19 mouse cellular contexts compared by ENCODE assay signal in genomic region chr12:107041927-107042652, GRCm38 (mm10).
DNase-seq lines count a peak whose midpoint lies in the region; ATAC-seq lines count a peak whose summit lies in the region.
"Had no signal": no experiment of that assay in that cellular context is flagged by ENCODE, and none has a peak within 500 bp of the region (broad histone marks: within the 10 kb centered on the region; RNA-seq: fewer than 3 reads in every experiment).

No protein-coding gene starts in this region.

- no peaks in the 10 kb centered on the region for H3K36me3 ChIP-seq in hindbrain, embryonic 11.5 days (ENCODE audit: control insufficient read depth, insufficient read depth, low read length)
- H3K36me3 ChIP-seq in hindbrain, embryonic 14.5 days (replicated peaks; ENCODE audit: control insufficient read depth, insufficient read depth): no peaks in the 10 kb centered on the region
- H3K36me3 ChIP-seq in forebrain, embryonic 14.5 days (ENCODE audit: control insufficient read depth, insufficient read depth, low read length): no peaks in the 10 kb centered on the region
- no peaks in the 10 kb centered on the region for H3K36me3 ChIP-seq in limb, embryonic 11.5 days (ENCODE audit: control insufficient read depth, insufficient read depth, low read length)

- H3K27me3 ChIP-seq in hindbrain, embryonic 11.5 days (ENCODE audit: control insufficient read depth, insufficient read depth, low read length): no peaks in the 10 kb centered on the region
- no peaks in the 10 kb centered on the region for H3K27me3 ChIP-seq in hindbrain, embryonic 14.5 days (ENCODE audit: control insufficient read depth, insufficient read depth, low read length)
- H3K27me3 ChIP-seq in forebrain, embryonic 14.5 days (replicated peaks; ENCODE audit: control insufficient read depth, insufficient read depth, low read length): no peaks in the 10 kb centered on the region
- H3K27me3 ChIP-seq in limb, embryonic 11.5 days (ENCODE audit: control insufficient read depth, insufficient read depth, low read length): no peaks in the 10 kb centered on the region

- H3K9me3 ChIP-seq in hindbrain, embryonic 11.5 days (ENCODE audit: control insufficient read depth, low read length): no peaks in the 10 kb centered on the region
- H3K9me3 ChIP-seq in hindbrain, embryonic 14.5 days (ENCODE audit: control insufficient read depth, low read length): no peaks in the 10 kb centered on the region
- H3K9me3 ChIP-seq in forebrain, embryonic 14.5 days (replicated peaks; ENCODE audit: control insufficient read depth, low read length): no peaks in the 10 kb centered on the region
- H3K9me3 ChIP-seq in limb, embryonic 11.5 days (ENCODE audit: control insufficient read depth, low read length): no peaks in the 10 kb centered on the region

- no peak for ATAC-seq in hindbrain, embryonic 11.5 days (ENCODE audit: low FRiP score)
- ATAC-seq in hindbrain, embryonic 14.5 days (ENCODE audit: low FRiP score): no peak
- ATAC-seq in forebrain, embryonic 14.5 days: 0 out of 2 replicates have a peak, but pooled peaks have one; percentile 58
- ATAC-seq in limb, embryonic 11.5 days (ENCODE audit: insufficient number of reproducible peaks, low FRiP score, low TSS enrichment, low read depth): no peak
- ATAC-seq: liver, postnatal 0 days had no signal

- WGBS in hindbrain, embryonic 11.5 days: 62% methylated on average over 13 of the region's 13 CpGs
- WGBS in hindbrain, embryonic 14.5 days: 51% methylated on average over 13 of the region's 13 CpGs
- 40% methylated on average over 13 of the region's 13 CpGs for WGBS in forebrain, embryonic 14.5 days
- WGBS in limb, embryonic 11.5 days: 41% methylated on average over 13 of the region's 13 CpGs

- no peak overlapping the region for H3K9ac ChIP-seq in hindbrain, embryonic 11.5 days (ENCODE audit: low read depth, low read length)
- no peak overlapping the region for H3K9ac ChIP-seq in hindbrain, embryonic 14.5 days
- no peak overlapping the region for H3K9ac ChIP-seq in forebrain, embryonic 14.5 days (ENCODE audit: low read length)
- no peak overlapping the region for H3K9ac ChIP-seq in limb, embryonic 11.5 days (ENCODE audit: low read length)
- H3K9ac ChIP-seq: liver, postnatal 0 days had no signal

- H3K4me2 ChIP-seq in hindbrain, embryonic 11.5 days (replicated peaks; ENCODE audit: low read depth, low read length): no peak overlapping the region
- no peak overlapping the region for H3K4me2 ChIP-seq in hindbrain, embryonic 14.5 days (replicated peaks)
- no peak overlapping the region for H3K4me2 ChIP-seq in forebrain, embryonic 14.5 days (ENCODE audit: low read length)
- H3K4me2 ChIP-seq in limb, embryonic 11.5 days (ENCODE audit: low read depth, severe bottlenecking): no peak overlapping the region

- DNase-seq in hindbrain, embryonic 11.5 days (ENCODE audit: low spot score): peak; percentile 1
- DNase-seq in hindbrain, embryonic 14.5 days (ENCODE audit: low spot score): no peak
- peak; percentile 62 for DNase-seq in embryo, embryonic 11 days
- peak; percentile 60 for DNase-seq in forebrain, embryonic 14.5 days (ENCODE audit: low spot score)
- peak; percentile 43 for DNase-seq in limb, embryonic 11.5 days (ENCODE audit: low spot score)
- no peak for DNase-seq in frontal cortex, adult 2 months (ENCODE audit: extremely low spot score in 1 of 2, low spot score in 1 of 2)
- no peak for DNase-seq in kidney, postnatal 36 days
- DNase-seq: cerebellum, adult 2 months; gastrocnemius, postnatal 10 days; heart, adult 18-20 months; heart, postnatal 36 days; kidney, adult 2 months; kidney, postnatal 10 days; layer of hippocampus, postnatal 36 days; liver; liver, postnatal 0 days; lung, postnatal 36 days; thymus, adult 2 months had no signal

- H3K4me1 ChIP-seq in hindbrain, embryonic 11.5 days (replicated peaks; ENCODE audit: control insufficient read depth, insufficient read depth, low read length): no peaks in the 10 kb centered on the region; the same call in 1 of the 2 replicates
- H3K4me1 ChIP-seq in hindbrain, embryonic 14.5 days (replicated peaks; ENCODE audit: control insufficient read depth, insufficient read depth, low read length): no peaks in the 10 kb centered on the region
- peaks cover 6% of the 10 kb centered on the region; the same call in 1 of the 2 replicates for H3K4me1 ChIP-seq in forebrain, embryonic 14.5 days (ENCODE audit: control insufficient read depth, insufficient read depth, low read length)
- peaks cover 8% of the 10 kb centered on the region for H3K4me1 ChIP-seq in limb, embryonic 11.5 days (ENCODE audit: control insufficient read depth, insufficient read depth, low read length)

- H3K27ac ChIP-seq in hindbrain, embryonic 11.5 days (ENCODE audit: low read depth, low read length): no peak overlapping the region
- H3K27ac ChIP-seq in hindbrain, embryonic 14.5 days: no peak overlapping the region
- H3K27ac ChIP-seq in forebrain, embryonic 14.5 days (ENCODE audit: low read depth, low read length): no peak overlapping the region
- no peak overlapping the region for H3K27ac ChIP-seq in limb, embryonic 11.5 days (replicated peaks; ENCODE audit: low read depth, low read length)
- H3K27ac ChIP-seq: layer of hippocampus, adult 2 months had no signal

- H3K4me3 ChIP-seq in hindbrain, embryonic 11.5 days (ENCODE audit: low read depth, low read length): no peak overlapping the region
- no peak overlapping the region for H3K4me3 ChIP-seq in hindbrain, embryonic 14.5 days (replicated peaks; ENCODE audit: low read length)
- H3K4me3 ChIP-seq in forebrain, embryonic 14.5 days (ENCODE audit: low read depth, low read length): no peak overlapping the region
- no peak overlapping the region for H3K4me3 ChIP-seq in limb, embryonic 11.5 days (ENCODE audit: low read depth, low read length)
- H3K4me3 ChIP-seq: layer of hippocampus, adult 2 months had no signal

Comparison
In these comparisons a context has a peak if more than half of its experiments do, and no peak if none do; other contexts are left out.
1. DNase-seq: peak in hindbrain, embryonic 11.5 days (single experiment), embryo, embryonic 11 days (single experiment), forebrain, embryonic 14.5 days (single experiment) and limb, embryonic 11.5 days (single experiment); none in hindbrain, embryonic 14.5 days (single experiment), frontal cortex, adult 2 months (0 of 2) and kidney, postnatal 36 days (0 of 2).